Mouse (Mus musculus): ENCODE data around the gene Gpx6. TPM values are rescaled to one million over a fixed set of nuclear protein-coding genes. Genes with fewer than 3 reads are reported as not detected.

The Gpx6 gene
- total RNA-seq (2023), result not detected

DNA sequence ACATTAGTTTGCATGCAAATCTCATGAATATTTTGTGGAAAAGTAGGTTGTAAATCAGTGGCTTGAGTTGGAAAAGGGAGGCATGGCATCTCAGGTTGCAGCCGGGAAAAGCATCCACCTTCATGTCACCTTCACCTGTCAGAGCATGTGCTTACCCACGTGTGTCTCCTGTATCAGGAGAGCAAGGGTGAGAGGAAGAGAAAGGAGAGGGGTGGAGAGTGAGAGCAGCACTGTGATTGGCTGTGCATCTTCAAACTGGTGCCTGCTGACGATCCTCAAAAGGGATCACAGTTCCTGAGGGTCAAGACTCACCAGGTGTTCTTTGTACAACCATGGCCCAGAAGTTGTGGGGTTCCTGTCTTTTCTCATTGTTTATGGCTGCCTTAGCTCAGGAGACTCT, at the start of gene Gpx6:
Gpx6 (plus strand) TSS at position 200 of the 400 bp plus-strand sequence.

DNA sequence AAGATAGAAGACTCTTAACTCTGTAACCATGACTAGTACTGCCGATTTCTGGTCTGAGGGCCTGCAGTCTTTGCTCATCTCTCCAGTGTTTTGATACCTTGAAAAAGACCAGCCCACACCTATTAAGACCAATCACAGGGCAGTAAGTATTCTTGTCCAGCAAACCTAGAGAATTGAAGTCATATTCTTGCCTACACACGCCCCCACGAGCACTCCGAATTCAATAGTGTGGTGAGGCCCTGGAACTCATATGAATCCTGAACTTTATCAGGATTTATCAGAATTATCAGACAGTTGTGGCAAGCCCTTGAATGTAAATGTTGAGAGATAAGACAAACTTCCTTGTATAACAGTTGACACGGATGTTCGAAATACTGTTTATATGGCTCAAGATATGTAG, 19.3 kb upstream of the Gpx6 start, which contains the start of gene Gpx5:
Gpx5 (minus strand) TSS at position 101 of the 400 bp plus-strand sequence.

DNA sequence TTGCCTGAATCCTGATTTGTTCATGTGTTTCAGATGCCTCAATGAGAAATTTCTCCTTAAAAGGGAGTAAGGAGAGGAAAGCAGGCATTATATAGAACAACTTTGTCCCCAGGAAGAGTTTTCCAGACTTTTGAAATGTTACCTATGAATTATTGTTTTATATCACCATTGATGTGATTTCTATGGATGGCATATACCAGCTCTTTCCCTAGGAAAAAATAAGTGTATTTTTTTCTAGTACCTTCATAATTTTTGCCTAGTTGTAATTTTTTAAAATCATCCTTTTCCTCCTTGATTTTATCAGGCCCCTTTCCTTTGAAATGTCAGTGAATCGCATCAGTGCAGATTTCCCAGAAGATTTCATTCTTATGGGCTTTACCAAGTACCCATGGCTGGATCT, 34.7 kb downstream of the Gpx6 start, which contains the start of gene Olfr1367:
Olfr1367 (plus strand) TSS at position 301 of the 400 bp plus-strand sequence.

DNA sequence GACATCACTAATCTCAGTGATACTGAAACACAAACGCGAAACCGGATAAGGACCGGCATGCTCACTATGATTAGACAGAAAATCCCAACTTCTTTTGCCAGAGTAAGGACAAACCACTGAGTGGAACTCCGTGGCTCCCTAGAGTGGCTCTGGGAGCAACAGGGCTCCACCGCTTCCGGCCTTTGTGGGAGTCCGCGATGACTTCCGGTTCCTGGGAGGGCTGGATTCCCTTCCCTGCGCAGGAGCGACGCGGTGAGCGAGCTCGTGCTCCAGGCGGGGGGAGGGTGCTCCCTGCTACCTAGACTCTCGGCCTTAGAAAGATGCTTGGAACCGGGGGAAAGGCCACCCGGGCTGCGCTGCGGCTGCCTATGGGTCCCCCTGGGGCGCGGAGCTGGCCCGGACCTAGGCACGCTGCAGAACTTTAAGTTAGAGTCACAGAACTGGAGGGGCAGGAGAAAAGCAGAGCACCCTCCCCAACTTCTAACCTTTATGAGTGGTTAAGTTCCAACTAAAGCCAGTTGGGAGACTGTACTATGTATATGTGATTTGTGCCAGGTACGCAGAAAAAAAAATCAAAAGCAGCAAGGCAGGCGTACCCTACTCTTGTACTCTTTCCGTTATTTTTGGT, 50.8 kb downstream of the Gpx6 start, which contains the start of gene Zscan12:
Zscan12 (plus strand) TSS at position 200 of the 628 bp plus-strand sequence.

Other genes starting within 250 kb of the Gpx6 start
- not detected for gene Olfr1370, start 237.2 kb upstream of the Gpx6 start, total RNA-seq (2023)
- not detected for gene Olfr1369-ps1, start 200.6 kb upstream of the Gpx6 start, total RNA-seq (2023)
- not detected for gene Olfr263, start 182.5 kb upstream of the Gpx6 start, total RNA-seq (2023)
- not detected for gene Olfr1368, start 166.3 kb upstream of the Gpx6 start, total RNA-seq (2023)
- gene Trim27, start 132.7 kb upstream of the Gpx6 start, total RNA-seq (2023), result 10 to 100 TPM; 93.2 to 94.9 TPM
- gene Gpx5, start 19.4 kb upstream of the Gpx6 start, total RNA-seq (2023), result not detected
- gene Olfr1367, start 34.8 kb downstream of the Gpx6 start, total RNA-seq (2023), result not detected
- 1 to 10 TPM; 7.9 to 9.0 TPM for gene Zscan12, start 50.7 kb downstream of the Gpx6 start, total RNA-seq (2023)
- 10 to 100 TPM; 60.5 to 74.8 TPM for gene Zkscan3, start 90.6 kb downstream of the Gpx6 start, total RNA-seq (2023)
- under 1 TPM; 0.73 to 0.98 TPM for gene Pgbd1, start 128.9 kb downstream of the Gpx6 start, total RNA-seq (2023)
- gene Zscan26, start 141.6 kb downstream of the Gpx6 start, total RNA-seq (2023), result 10 to 100 TPM; 54.1 to 55.3 TPM
- not detected for gene Nkapl, start 156.4 kb downstream of the Gpx6 start, total RNA-seq (2023)
- not detected for gene Zkscan4, start 166.8 kb downstream of the Gpx6 start, total RNA-seq (2023)
- not detected for gene Gm10065, start 167.3 kb downstream of the Gpx6 start, total RNA-seq (2023)
- gene AK157302, start 183.1 kb downstream of the Gpx6 start, total RNA-seq (2023), result 1 to 10 TPM; 4.4 to 5.9 TPM
- gene Gm11273, start 189.3 kb downstream of the Gpx6 start, total RNA-seq (2023), result 10 to 100 TPM; 10.6 to 15.1 TPM
- gene Zkscan8, start 219.0 kb downstream of the Gpx6 start, total RNA-seq (2023), result 10 to 100 TPM; 11.1 to 11.3 TPM
- not detected for gene Olfr1366, start 230.7 kb downstream of the Gpx6 start, total RNA-seq (2023)
- not detected for gene Olfr1535, start 247.8 kb downstream of the Gpx6 start, total RNA-seq (2023)

Measured in T-cell, adult 66 days (primary cell).